Mouse (Mus musculus): ENCODE results near the gene Slc9a9. TPM values are rescaled to one million over a fixed set of nuclear protein-coding genes. Genes with fewer than 3 reads are reported as not detected.

Gene Slc9a9
- polyA plus RNA-seq, 1 experiment from 2014 or later = 3.2 TPM

DNA sequence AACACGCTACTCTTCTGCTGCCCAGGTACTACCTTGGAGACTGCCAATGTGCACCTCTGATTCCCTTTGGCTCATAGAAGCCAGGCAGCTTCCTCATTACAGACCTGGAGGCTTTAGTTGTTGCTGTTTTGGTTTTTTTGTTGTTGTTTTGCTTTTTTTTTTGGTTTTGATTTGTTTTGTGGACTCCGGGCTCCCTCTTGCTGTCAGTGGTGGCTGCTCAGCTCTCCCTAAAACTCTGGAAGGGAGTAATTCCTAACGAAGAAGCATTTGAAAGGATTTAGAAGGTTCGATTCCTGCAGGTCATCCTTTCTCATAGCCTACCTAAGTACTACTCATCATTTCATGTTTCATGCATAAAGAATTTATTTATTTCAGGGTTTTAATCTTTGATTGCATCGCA lies 42.4 kb downstream of the Slc9a9 start:
- Histone ChIP-seq H3K4me3 (no peak overlapping the region), H3K9me3 (no peaks in the 10 kb centered on the region), H3K27me3 (ENCODE audit: insufficient read depth, poor library complexity, severe bottlenecking) (no peaks in the 10 kb centered on the region), H3K36me3 (no peaks in the 10 kb centered on the region), H3K27ac (no peak overlapping the region), H3K4me1 (replicated peaks) (no peaks in the 10 kb centered on the region)
- no peak for DNase-seq (ENCODE audit: low spot score)
- 89% methylated on average over 5 of the region's 5 CpGs for WGBS

DNA sequence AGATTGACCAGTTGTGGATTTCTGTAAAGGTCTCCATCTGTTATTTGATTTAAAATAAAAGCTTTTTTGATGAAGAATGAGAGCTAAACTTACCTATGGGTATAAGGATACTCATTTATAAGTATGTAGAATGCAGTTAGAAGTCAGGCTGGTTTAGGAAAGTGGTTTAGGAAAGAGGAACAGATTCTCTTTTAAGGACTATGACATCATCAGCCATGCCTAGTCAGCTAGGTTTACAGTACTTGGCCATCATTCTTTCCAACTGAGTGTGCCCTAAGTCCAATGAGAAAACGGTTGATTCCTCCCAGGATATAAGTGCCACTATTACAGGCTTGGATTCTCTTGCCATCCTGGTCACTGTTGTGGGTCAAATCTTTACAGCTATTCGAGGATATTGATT lies 47.0 kb downstream of the Slc9a9 start:
- Histone ChIP-seq H3K4me1 (replicated peaks) (no peaks in the 10 kb centered on the region), H3K4me3 (no peak overlapping the region), H3K36me3 (no peaks in the 10 kb centered on the region), H3K27me3 (ENCODE audit: insufficient read depth, poor library complexity, severe bottlenecking) (no peaks in the 10 kb centered on the region), H3K27ac (no peak overlapping the region), H3K9me3 (no peaks in the 10 kb centered on the region)
- DNase-seq (ENCODE audit: low spot score) = no peak
- 82% methylated on average over 2 of the region's 2 CpGs for WGBS

DNA sequence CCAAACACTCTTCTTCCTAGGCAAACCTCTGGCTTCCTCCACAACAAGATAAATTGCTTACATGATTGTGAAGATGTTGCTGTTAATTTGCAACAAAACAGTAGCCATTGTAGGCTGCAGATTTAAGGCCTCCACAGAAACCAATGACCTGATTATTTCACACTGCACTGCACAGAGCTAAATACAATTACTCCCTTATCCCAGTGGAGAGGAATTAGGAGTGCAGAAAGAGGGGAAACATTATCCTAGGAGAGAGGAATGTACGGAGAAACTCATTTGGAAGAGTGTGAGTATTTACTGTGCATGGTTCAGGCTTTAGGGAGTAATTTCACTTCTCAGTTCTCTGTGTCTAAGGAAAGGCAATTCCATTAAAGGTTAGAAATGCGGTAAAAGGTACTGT lies 53.9 kb downstream of the Slc9a9 start:
- no peak for DNase-seq (ENCODE audit: low spot score)
- WGBS = 71% methylated on average over 2 of the region's 2 CpGs
- no peaks in the 10 kb centered on the region for H3K9me3 ChIP-seq
- no peak overlapping the region for H3K27ac ChIP-seq
- no peak overlapping the region for H3K4me3 ChIP-seq
- no peaks in the 10 kb centered on the region for H3K36me3 ChIP-seq
- no peaks in the 10 kb centered on the region for H3K27me3 ChIP-seq (ENCODE audit: insufficient read depth, poor library complexity, severe bottlenecking)
- H3K4me1 ChIP-seq (replicated peaks) = no peaks in the 10 kb centered on the region

DNA sequence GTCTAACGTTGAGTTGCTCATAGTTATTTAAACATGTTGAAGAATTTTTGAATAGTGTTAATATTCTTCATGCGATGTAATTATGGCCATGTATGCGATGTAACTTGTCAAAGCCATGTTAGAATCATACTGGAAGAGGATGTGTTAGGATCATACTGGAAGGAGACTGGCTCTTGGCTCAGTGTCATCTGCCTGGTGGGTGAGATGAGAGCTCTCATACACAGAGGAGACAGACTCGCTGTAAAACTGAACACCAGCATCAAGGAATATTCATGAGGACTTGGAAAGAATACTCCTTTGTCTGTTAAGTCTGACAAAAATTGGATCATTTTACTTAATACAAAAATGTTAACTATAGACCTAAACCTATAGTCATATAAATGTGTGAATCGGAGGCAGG lies 55.4 kb downstream of the Slc9a9 start:
- Histone ChIP-seq H3K4me3 (no peak overlapping the region), H3K36me3 (no peaks in the 10 kb centered on the region), H3K27ac (no peak overlapping the region), H3K9me3 (no peaks in the 10 kb centered on the region), H3K27me3 (ENCODE audit: insufficient read depth, poor library complexity, severe bottlenecking) (no peaks in the 10 kb centered on the region), H3K4me1 (replicated peaks) (no peaks in the 10 kb centered on the region)
- DNase-seq (ENCODE audit: low spot score) = no peak
- WGBS = 89% methylated on average over 5 of the region's 5 CpGs

DNA sequence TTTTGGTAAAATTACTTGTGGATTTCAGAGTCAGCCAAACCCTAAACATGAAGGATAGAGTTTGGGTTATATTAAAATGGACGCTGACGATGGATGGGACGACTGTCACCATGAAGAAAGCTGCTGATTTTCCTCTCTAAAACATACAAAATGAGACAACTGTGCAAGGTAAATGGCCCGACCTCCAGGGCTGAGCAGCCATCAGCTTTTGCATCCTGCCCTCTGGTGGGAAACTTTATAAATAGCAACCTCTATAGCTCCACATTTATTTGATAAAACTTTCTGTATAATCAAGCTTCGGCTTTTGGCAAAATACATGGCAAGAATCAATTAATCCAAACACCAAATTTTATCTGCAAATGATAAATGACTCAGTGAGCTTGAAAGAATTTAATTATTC lies 57.7 kb downstream of the Slc9a9 start:
- WGBS = 44% methylated on average over 5 of the region's 5 CpGs
- no peak overlapping the region for H3K27ac ChIP-seq
- H3K27me3 ChIP-seq (ENCODE audit: insufficient read depth, poor library complexity, severe bottlenecking) = no peaks in the 10 kb centered on the region
- no peaks in the 10 kb centered on the region for H3K36me3 ChIP-seq
- H3K4me1 ChIP-seq (replicated peaks) = peaks cover 4% of the 10 kb centered on the region; the same call in 1 of the 2 replicates
- no peak overlapping the region for H3K4me3 ChIP-seq
- H3K9me3 ChIP-seq = no peaks in the 10 kb centered on the region
- peak; percentile 11 for DNase-seq (ENCODE audit: low spot score)

DNA sequence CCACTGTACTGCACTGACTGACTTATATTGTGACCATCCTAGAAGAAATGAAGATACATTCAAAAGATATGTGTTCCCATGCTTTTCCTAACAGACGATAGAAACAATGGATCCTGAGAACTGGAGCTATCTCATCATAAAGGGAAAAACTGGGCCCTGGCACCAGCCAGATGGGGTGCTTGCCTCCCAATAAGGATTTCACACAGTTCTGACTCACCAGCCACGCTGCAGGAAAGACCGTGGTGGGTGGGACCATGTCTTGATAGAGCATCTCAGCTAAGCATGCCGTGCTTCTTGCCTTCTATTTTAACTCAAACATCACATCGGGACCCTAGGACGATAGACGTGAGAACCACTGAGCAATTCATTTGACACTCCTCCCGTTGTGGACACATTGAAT lies 60.7 kb downstream of the Slc9a9 start:
- H3K4me1 ChIP-seq (replicated peaks) = peaks cover 13% of the 10 kb centered on the region; the same call in 1 of the 2 replicates
- H3K9me3 ChIP-seq = no peaks in the 10 kb centered on the region
- no peak overlapping the region for H3K4me3 ChIP-seq
- no peak overlapping the region for H3K27ac ChIP-seq
- no peaks in the 10 kb centered on the region for H3K27me3 ChIP-seq (ENCODE audit: insufficient read depth, poor library complexity, severe bottlenecking)
- 94% methylated on average over 8 of the region's 8 CpGs for WGBS
- no peak for DNase-seq (ENCODE audit: low spot score)
- H3K36me3 ChIP-seq = no peaks in the 10 kb centered on the region

DNA sequence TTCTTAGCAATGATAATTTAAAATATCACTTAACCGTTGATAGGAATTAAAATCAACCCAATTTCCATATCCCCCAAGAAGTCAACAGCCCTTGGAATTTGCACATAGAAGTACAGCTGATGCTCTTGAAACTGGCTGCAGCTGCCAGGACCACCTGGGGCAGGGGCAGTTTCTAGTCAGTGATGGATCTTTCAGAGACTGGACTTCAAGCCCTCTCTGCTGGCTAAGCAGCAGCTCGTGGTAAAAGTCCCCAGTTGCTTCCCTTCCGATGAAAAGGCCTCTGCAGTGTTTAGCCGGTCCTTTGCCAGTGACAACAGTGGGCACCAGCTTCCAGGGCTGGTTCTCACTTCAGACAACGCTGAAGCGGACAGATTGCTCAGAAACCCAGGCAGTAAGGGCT lies 62.4 kb downstream of the Slc9a9 start:
- peaks cover 13% of the 10 kb centered on the region; the same call in 1 of the 2 replicates for H3K4me1 ChIP-seq (replicated peaks)
- H3K9me3 ChIP-seq = no peaks in the 10 kb centered on the region
- H3K27me3 ChIP-seq (ENCODE audit: insufficient read depth, poor library complexity, severe bottlenecking) = no peaks in the 10 kb centered on the region
- 73% methylated on average over 6 of the region's 6 CpGs for WGBS
- H3K27ac ChIP-seq = no peak overlapping the region
- no peaks in the 10 kb centered on the region for H3K36me3 ChIP-seq
- no peak overlapping the region for H3K4me3 ChIP-seq
- no peak for DNase-seq (ENCODE audit: low spot score)

DNA sequence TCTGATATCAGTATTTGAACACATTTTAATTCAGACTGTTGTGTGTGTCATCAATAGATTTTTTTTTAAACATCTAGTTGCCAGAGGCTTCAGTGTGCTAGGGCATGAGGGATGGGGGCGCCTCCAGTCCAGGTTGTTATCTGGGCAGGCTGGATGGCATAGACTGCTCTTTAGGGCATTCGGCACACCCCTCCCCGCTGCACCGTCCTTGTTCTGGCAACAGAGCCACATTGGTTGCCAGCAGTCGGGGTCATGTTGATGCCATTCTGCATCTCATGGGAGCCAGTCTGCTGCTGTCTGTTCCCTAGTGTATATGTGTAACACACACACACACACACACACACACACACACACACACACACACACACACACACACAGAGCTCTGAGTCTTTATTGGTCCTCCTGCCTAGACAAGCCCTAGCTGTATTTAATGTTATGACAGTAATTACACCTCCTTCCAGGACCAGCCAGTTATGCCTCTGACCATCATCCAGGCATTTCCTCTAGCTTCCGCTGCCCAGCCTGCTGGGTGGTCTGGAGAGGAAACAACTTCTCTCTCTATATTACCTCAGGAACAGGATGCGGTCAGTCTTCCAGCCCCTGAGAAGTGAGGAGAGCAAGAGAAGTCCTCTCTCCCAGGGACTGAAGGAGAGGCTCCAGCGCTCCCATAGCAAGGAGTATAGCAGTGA lies 63.0 kb downstream of the Slc9a9 start:
- no peaks in the 10 kb centered on the region for H3K9me3 ChIP-seq
- H3K4me1 ChIP-seq (replicated peaks) = peaks cover 13% of the 10 kb centered on the region; the same call in 1 of the 2 replicates
- H3K36me3 ChIP-seq = no peaks in the 10 kb centered on the region
- no peaks in the 10 kb centered on the region for H3K27me3 ChIP-seq (ENCODE audit: insufficient read depth, poor library complexity, severe bottlenecking)
- 77% methylated on average over 8 of the region's 8 CpGs for WGBS
- DNase-seq (ENCODE audit: low spot score) = no peak
- no peak overlapping the region for H3K4me3 ChIP-seq
- H3K27ac ChIP-seq = no peak overlapping the region

DNA sequence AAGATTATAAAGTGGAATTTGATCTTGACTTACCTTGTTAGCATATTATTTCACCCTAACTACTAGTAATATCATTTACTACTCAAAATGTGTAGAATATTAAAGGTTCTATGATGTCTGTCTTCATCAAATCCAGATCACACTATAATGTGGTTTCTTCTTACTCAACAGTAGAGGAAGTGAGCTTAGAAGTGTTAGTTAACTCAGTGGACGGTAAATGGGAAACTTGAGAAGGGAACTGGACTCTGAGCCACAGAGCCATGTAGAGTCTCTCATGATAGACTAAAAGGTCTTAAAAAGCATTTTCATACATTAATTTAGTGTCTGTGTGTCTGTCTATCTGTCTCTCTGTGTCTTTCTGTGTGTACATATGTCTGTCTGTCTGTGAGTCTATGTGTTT lies 64.6 kb downstream of the Slc9a9 start:
- no peak for DNase-seq (ENCODE audit: low spot score)
- WGBS = 81% methylated on average over 1 of the region's 1 CpGs

DNA sequence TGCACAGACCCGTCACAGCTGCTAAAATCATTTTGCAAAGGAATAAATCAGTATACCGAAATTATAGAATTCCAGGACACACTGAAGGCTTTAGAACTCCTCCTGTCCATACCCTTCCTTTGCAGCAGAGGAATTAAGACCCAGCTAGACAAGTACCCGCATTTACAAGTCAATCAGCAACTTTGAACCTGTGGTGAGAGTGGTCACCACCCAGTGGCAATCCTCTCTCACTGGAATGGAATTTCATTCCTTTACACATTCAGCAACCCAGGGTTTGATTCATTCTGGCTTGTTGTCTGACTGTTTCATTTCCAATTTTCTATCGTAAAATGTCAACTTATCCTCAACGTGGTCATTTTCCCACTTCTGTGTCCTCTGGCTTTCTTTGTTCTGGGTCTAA lies 67.5 kb downstream of the Slc9a9 start:
- 68% methylated on average over 5 of the region's 5 CpGs for WGBS
- H3K9me3 ChIP-seq = no peaks in the 10 kb centered on the region
- H3K27ac ChIP-seq = no peak overlapping the region
- no peak overlapping the region for H3K4me3 ChIP-seq
- DNase-seq (ENCODE audit: low spot score) = no peak
- no peaks in the 10 kb centered on the region for H3K27me3 ChIP-seq (ENCODE audit: insufficient read depth, poor library complexity, severe bottlenecking)
- peaks cover 11% of the 10 kb centered on the region; the same call in 1 of the 2 replicates for H3K4me1 ChIP-seq (replicated peaks)
- H3K36me3 ChIP-seq = no peaks in the 10 kb centered on the region

More for the DNA sequence above, 64.6 kb downstream of the Slc9a9 start:
- Histone ChIP-seq H3K27me3 (ENCODE audit: insufficient read depth, poor library complexity, severe bottlenecking) (no peaks in the 10 kb centered on the region), H3K27ac (no peak overlapping the region), H3K4me1 (replicated peaks) (peaks cover 13% of the 10 kb centered on the region; the same call in 1 of the 2 replicates), H3K36me3 (no peaks in the 10 kb centered on the region), H3K9me3 (no peaks in the 10 kb centered on the region), H3K4me3 (no peak overlapping the region)

DNA sequence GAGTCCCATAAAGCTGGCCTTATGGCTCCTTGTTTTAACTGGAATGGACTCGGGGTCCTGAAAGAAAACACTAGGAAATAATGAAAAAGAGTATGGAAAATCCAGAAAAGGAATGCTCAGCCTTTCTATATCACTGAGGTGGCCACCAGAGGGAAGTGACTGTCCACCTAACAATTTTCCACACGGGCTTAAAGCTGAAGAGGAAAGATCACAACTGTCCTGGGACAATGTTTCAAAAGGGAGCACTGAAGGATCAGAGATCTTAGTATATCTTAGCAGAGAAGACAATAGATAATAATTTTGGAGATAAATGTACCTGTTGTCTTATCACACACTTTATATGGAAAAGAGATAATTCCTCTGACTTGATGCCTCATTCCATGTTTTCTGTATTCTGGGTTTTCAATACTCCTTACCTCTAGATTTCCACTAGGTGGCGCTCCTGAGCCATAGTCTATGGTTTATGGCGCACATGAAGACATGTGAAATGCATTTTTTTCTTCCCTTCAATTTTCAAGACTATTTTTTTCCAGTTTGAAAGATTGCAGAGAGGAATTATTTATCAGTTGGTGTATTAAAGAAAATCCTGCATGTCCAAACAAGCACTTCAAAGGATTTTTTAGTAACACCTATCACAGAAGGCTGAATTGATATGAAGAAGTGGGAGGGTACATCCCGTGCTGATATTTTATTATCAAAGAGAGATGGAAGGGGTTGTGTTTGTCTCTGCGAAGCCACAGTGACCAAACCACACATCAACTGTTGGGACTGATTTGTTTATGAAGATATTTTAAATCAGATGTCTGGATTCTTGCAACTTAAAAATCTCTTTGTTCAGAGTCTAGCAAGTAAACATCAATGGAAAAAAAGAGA lies 69.1 kb downstream of the Slc9a9 start:
- 49% methylated on average over 6 of the region's 6 CpGs for WGBS
- Histone ChIP-seq H3K27me3 (ENCODE audit: insufficient read depth, poor library complexity, severe bottlenecking) (no peaks in the 10 kb centered on the region), H3K36me3 (no peaks in the 10 kb centered on the region)

DNA sequence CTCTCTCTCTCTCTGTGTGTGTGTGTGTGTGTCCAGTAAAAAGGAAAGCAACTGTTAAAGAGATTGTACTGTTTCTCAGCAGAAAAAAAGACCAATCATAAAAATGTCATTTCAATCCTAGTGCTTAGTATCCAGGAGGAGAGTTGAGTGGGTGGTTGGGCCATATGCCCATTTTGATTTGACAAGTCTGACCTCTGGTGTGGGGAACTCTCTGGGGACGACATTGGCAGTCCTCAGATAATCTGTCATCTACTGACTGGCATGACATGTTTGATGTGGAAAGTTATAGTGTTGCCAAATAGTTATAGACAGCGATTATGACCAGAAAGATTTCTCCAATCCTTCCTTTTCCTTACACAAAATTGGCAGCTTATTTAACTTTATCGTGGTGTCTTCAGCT lies 71.1 kb downstream of the Slc9a9 start:
- Histone ChIP-seq H3K9me3 (no peaks in the 10 kb centered on the region), H3K4me1 (replicated peaks) (no peaks in the 10 kb centered on the region), H3K27ac (no peak overlapping the region), H3K27me3 (ENCODE audit: insufficient read depth, poor library complexity, severe bottlenecking) (no peaks in the 10 kb centered on the region), H3K36me3 (no peaks in the 10 kb centered on the region), H3K4me3 (no peak overlapping the region)
- no peak for DNase-seq (ENCODE audit: low spot score)
- WGBS = 85% methylated on average over 3 of the region's 3 CpGs

More for the DNA sequence above, 69.1 kb downstream of the Slc9a9 start:
- Histone ChIP-seq H3K4me3 (no peak overlapping the region), H3K9me3 (no peaks in the 10 kb centered on the region), H3K27ac (no peak overlapping the region), H3K4me1 (replicated peaks) (0 out of 2 replicates have a peak, but pooled peaks cover under 1% of the 10 kb centered on the region)
- peak; percentile 61 for DNase-seq (ENCODE audit: low spot score)

DNA sequence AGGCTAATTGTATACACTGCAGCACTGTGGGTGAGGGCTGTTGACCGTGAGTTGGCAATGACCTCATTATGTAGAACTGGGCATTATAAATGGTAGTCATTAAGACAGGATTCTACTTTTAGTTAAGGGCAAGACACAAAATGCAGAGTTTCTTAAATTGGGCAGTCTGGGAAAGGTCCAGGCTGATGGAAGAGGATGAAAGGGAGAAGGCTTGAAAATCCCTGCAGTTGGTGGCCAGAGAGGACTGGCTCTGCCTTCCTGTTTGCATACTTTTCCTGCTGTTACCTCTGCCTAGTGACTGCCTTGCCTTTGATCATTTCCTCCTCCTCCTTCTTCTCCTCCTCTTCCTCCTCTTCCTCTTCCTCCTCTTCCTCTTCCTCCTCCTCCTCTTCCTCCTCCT lies 73.6 kb downstream of the Slc9a9 start:
- WGBS = 93% methylated on average over 1 of the region's 1 CpGs
- Histone ChIP-seq H3K36me3 (no peaks in the 10 kb centered on the region), H3K9me3 (no peaks in the 10 kb centered on the region), H3K4me1 (replicated peaks) (no peaks in the 10 kb centered on the region), H3K27ac (no peak overlapping the region), H3K4me3 (no peak overlapping the region), H3K27me3 (ENCODE audit: insufficient read depth, poor library complexity, severe bottlenecking) (no peaks in the 10 kb centered on the region)
- DNase-seq (ENCODE audit: low spot score) = no peak

Data from hindbrain, embryonic 10.5 days (tissue).